1 mouse cellular context compared by ENCODE assay signal in the genomic region with DNA sequence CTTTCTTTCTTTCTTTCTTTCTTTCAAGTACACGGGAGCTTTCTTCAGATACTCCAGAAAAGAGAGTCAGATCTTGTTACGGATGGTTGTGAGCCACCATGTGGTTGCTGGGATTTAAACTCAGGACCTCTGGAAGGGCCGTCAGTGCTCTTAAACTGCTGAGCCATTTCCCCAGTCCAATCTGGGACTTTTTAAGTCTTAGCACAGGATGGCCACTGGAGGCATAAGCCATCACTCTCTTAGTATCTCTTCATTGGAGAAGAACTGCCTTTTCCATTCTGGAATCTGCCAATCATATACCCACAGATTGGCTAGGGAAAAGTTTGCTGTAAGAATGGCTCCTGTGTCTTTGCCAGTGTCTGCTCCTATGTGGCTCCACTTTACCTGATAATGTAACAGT.
TF ChIP-seq lines count a peak whose summit lies in the region.

No protein-coding gene starts in this region.

TF ChIP-seq in MEL, 35 proteins besides CTCF, POLR2A, EP300 and RAD21 (continued from another document):
- TF ChIP-seq GATA1 (IDR thresholded peaks at IDR 0.05; ENCODE audit: low read depth, low read length) (no peak), KAT2A (conservative IDR thresholded peaks at IDR 0.05; ENCODE audit: low read depth, low read length) (no peak), ZKSCAN1 (IDR thresholded peaks at IDR 0.05; ENCODE audit: low read depth, low read length) (no peak), MAZ (IDR thresholded peaks at IDR 0.05; ENCODE audit: low read depth, low read length) (no peak), NRF1 (IDR thresholded peaks at IDR 0.05; ENCODE audit: insufficient read depth, low read depth, low read length, poor library complexity, severe bottlenecking) (no peak), MYC (IDR thresholded peaks at IDR 0.05; ENCODE audit: low read depth, low read length) (no peak)
